In genomic region chr8:122529159-122529558, GRCm38 (mm10) we compare ENCODE assay signal across 27 mouse cellular contexts. TPM values are rescaled to one million over a fixed set of nuclear protein-coding genes. Genes with fewer than 3 reads are reported as not detected.
DNase-seq lines count a peak whose midpoint lies in the region; ATAC-seq and TF ChIP-seq lines count a peak whose summit lies in the region.
"Had no signal": no experiment of that assay in that cellular context is flagged by ENCODE, and none has a peak within 500 bp of the region (broad histone marks: within the 10 kb centered on the region; RNA-seq: fewer than 3 reads in every experiment).

No protein-coding gene starts in this region.

- no peak for TF ChIP-seq EP300 in lung, postnatal 0 days (IDR thresholded peaks at IDR 0.05)

- no peaks in the 10 kb centered on the region for H3K9me3 ChIP-seq in lung, postnatal 0 days (ENCODE audit: low read length)
- no peaks in the 10 kb centered on the region for H3K9me3 ChIP-seq in heart, embryonic 11.5 days (replicated peaks; ENCODE audit: control insufficient read depth, low read length)
- H3K9me3 ChIP-seq: hindbrain, embryonic 13.5 days; limb, embryonic 10.5 days; limb, embryonic 15.5 days; midbrain, embryonic 12.5 days; neural tube, embryonic 12.5 days had no signal

- H3K4me2 ChIP-seq in lung, postnatal 0 days (replicated peaks; ENCODE audit: low read depth, low read length), result no peak overlapping the region
- H3K4me2 ChIP-seq in heart, embryonic 11.5 days, result no peak overlapping the region
- H3K4me2 ChIP-seq: hindbrain, embryonic 13.5 days; limb, embryonic 15.5 days; midbrain, embryonic 12.5 days; neural tube, embryonic 12.5 days had no signal

- no peak for TF ChIP-seq POLR2A in kidney, adult 2 months (IDR thresholded peaks at IDR 0.05; ENCODE audit: low read depth, low read length)

- H3K27ac ChIP-seq in kidney, adult 2 months (ENCODE audit: insufficient read depth, low read depth, low read length), result peak overlapping the region; percentile 46
- H3K27ac ChIP-seq in lung, postnatal 0 days (ENCODE audit: low read length), result no peak overlapping the region
- no peak overlapping the region for H3K27ac ChIP-seq in heart, embryonic 11.5 days (ENCODE audit: low read depth, low read length)
- H3K27ac ChIP-seq: hindbrain, embryonic 13.5 days; limb, embryonic 10.5 days; limb, embryonic 15.5 days; midbrain, embryonic 12.5 days; neural tube, embryonic 12.5 days had no signal

- H3K4me3 ChIP-seq in kidney, adult 2 months (ENCODE audit: insufficient read depth, low read depth, low read length), result no peak overlapping the region
- H3K4me3 ChIP-seq in lung, postnatal 0 days (ENCODE audit: low read depth, low read length), result no peak overlapping the region
- H3K4me3 ChIP-seq in heart, embryonic 11.5 days (ENCODE audit: low read depth, low read length), result no peak overlapping the region
- H3K4me3 ChIP-seq: hindbrain, embryonic 13.5 days; limb, embryonic 10.5 days; limb, embryonic 15.5 days; megakaryocyte, embryonic 14.5 days; midbrain, embryonic 12.5 days; myocyte; neural tube, embryonic 12.5 days had no signal

- peaks cover 61% of the 10 kb centered on the region for H3K4me1 ChIP-seq in kidney, adult 2 months (ENCODE audit: control insufficient read depth, insufficient read depth, low read length)
- peaks cover 45% of the 10 kb centered on the region for H3K4me1 ChIP-seq in lung, postnatal 0 days (ENCODE audit: insufficient read depth, low read depth, low read length)
- H3K4me1 ChIP-seq in heart, embryonic 11.5 days (ENCODE audit: control insufficient read depth, insufficient read depth, low read length), result peaks cover 67% of the 10 kb centered on the region

- DNase-seq in kidney, adult 2 months, result peak; percentile 94
- no peak for DNase-seq in kidney, postnatal 4 days
- peak; percentile 6 for DNase-seq in lung, postnatal 0 days (ENCODE audit: low spot score)
- no peak for DNase-seq in lung, postnatal 10 days
- peak; percentile 82 for DNase-seq in kidney, postnatal 14 days
- DNase-seq in cerebellum, postnatal 4 days (ENCODE audit: low spot score in 2 of 2), result no peak
- DNase-seq: adrenal gland, postnatal 25 days; B cell, adult 2 months; cerebellum, adult 2 months; cerebellum, postnatal 14 days; gastrocnemius, postnatal 14 days; heart, postnatal 4 days; layer of hippocampus, postnatal 36 days; lung, adult 2 months; lung, postnatal 4 days; right cerebral cortex, adult 18-20 months; spleen, adult 18-20 months; thymus, postnatal 14 days had no signal

- H3K27me3 ChIP-seq in kidney, adult 2 months (replicated peaks; ENCODE audit: control insufficient read depth, insufficient read depth, low read length), result no peaks in the 10 kb centered on the region
- no peaks in the 10 kb centered on the region for H3K27me3 ChIP-seq in lung, postnatal 0 days (replicated peaks; ENCODE audit: insufficient read depth, low read length)
- H3K27me3 ChIP-seq in heart, embryonic 11.5 days (ENCODE audit: control insufficient read depth, insufficient read depth, low read length), result no peaks in the 10 kb centered on the region
- H3K27me3 ChIP-seq: limb, embryonic 15.5 days; megakaryocyte, embryonic 14.5 days; neural tube, embryonic 12.5 days had no signal

- WGBS in kidney, adult 2 months, result 58% methylated on average over 4 of the region's 4 CpGs
- WGBS in lung, postnatal 0 days, result 77% methylated on average over 4 of the region's 4 CpGs
- WGBS in heart, embryonic 11.5 days (ENCODE audit: insufficient replicate concordance), result 88% methylated on average over 4 of the region's 4 CpGs

- TF ChIP-seq CTCF in kidney, adult 2 months (conservative IDR thresholded peaks at IDR 0.05; ENCODE audit: insufficient read depth, insufficient read length, low read depth, low read length), result no peak
- no peak for TF ChIP-seq CTCF in lung, postnatal 0 days (IDR thresholded peaks at IDR 0.05)

- no peaks in the 10 kb centered on the region for H3K36me3 ChIP-seq in kidney, adult 2 months (ENCODE audit: control insufficient read depth, insufficient read depth, low read length)
- no peaks in the 10 kb centered on the region for H3K36me3 ChIP-seq in lung, postnatal 0 days (ENCODE audit: insufficient read depth, low read length)
- peaks cover 3% of the 10 kb centered on the region; the same call in 1 of the 2 replicates for H3K36me3 ChIP-seq in heart, embryonic 11.5 days (ENCODE audit: control insufficient read depth, insufficient read depth, low read length)
- H3K36me3 ChIP-seq: hindbrain, embryonic 13.5 days; midbrain, embryonic 12.5 days; neural tube, embryonic 12.5 days had no signal

- H3K9ac ChIP-seq in lung, postnatal 0 days (replicated peaks; ENCODE audit: low read depth), result no peak overlapping the region
- no peak overlapping the region for H3K9ac ChIP-seq in heart, embryonic 11.5 days (ENCODE audit: low read depth, low read length)
- H3K9ac ChIP-seq: hindbrain, embryonic 13.5 days; limb, embryonic 15.5 days; midbrain, embryonic 12.5 days; neural tube, embryonic 12.5 days had no signal

- ATAC-seq in lung, postnatal 0 days, result no peak
- ATAC-seq in heart, embryonic 11.5 days (replicated peaks; ENCODE audit: insufficient number of reproducible peaks, low FRiP score, low TSS enrichment), result no peak
- ATAC-seq: forebrain, embryonic 14.5 days had no signal

RNA-seq across cellular contexts. Expression of gene Piezo1, which starts 22.0 kb away (rescaled TPM):
- polyA plus RNA-seq in kidney, adult 2 months (2012; rRNA removed), result 102 and 121 TPM in 2 replicates
- polyA plus RNA-seq in lung, postnatal 0 days (2015; fragmentation: Nextera tagmentation; extraction: Ambion mirVana), result 27.3 and 31.3 TPM in 2 replicates
- 17.4 and 19.4 TPM in 2 replicates for polyA plus RNA-seq in heart, embryonic 11.5 days (2014; fragmentation: Nextera tagmentation; extraction: Ambion mirVana)

RNA-seq across cellular contexts. Expression of gene Cdt1, which starts 38.7 kb away (rescaled TPM):
- 7.1 and 8.6 TPM in 2 replicates for polyA plus RNA-seq in kidney, adult 2 months (2012; rRNA removed)
- polyA plus RNA-seq in lung, postnatal 0 days (2015; fragmentation: Nextera tagmentation; extraction: Ambion mirVana), result 7.4 and 7.7 TPM in 2 replicates
- 29.5 and 30.4 TPM in 2 replicates for polyA plus RNA-seq in heart, embryonic 11.5 days (2014; fragmentation: Nextera tagmentation; extraction: Ambion mirVana)

RNA-seq across cellular contexts. Expression of gene Aprt, which starts 47.5 kb away (rescaled TPM):
- polyA plus RNA-seq in kidney, adult 2 months (2012; rRNA removed), result 177 and 190 TPM in 2 replicates
- 203 and 206 TPM in 2 replicates for polyA plus RNA-seq in lung, postnatal 0 days (2015; fragmentation: Nextera tagmentation; extraction: Ambion mirVana)
- polyA plus RNA-seq in heart, embryonic 11.5 days (2014; fragmentation: Nextera tagmentation; extraction: Ambion mirVana), result 250 and 262 TPM in 2 replicates

RNA-seq across cellular contexts. Expression of gene Ctu2, which starts 53.2 kb away (rescaled TPM):
- polyA plus RNA-seq in kidney, adult 2 months (2012; rRNA removed), result 16.8 and 21.1 TPM in 2 replicates
- polyA plus RNA-seq in lung, postnatal 0 days (2015; fragmentation: Nextera tagmentation; extraction: Ambion mirVana), result 21.2 and 25.9 TPM in 2 replicates
- 35.2 and 39.0 TPM in 2 replicates for polyA plus RNA-seq in heart, embryonic 11.5 days (2014; fragmentation: Nextera tagmentation; extraction: Ambion mirVana)

RNA-seq across cellular contexts. Expression of gene Rnf166, which starts 53.3 kb away (rescaled TPM):
- 64.4 and 64.5 TPM in 2 replicates for polyA plus RNA-seq in kidney, adult 2 months (2012; rRNA removed)
- 49.4 and 52.7 TPM in 2 replicates for polyA plus RNA-seq in lung, postnatal 0 days (2015; fragmentation: Nextera tagmentation; extraction: Ambion mirVana)
- 28.1 and 34.4 TPM in 2 replicates for polyA plus RNA-seq in heart, embryonic 11.5 days (2014; fragmentation: Nextera tagmentation; extraction: Ambion mirVana)

Comparison
In these comparisons a context has a peak if more than half of its experiments do, and no peak if none do; other contexts are left out.
1. DNase-seq: peak in kidney, adult 2 months (single experiment), lung, postnatal 0 days (single experiment) and kidney, postnatal 14 days (single experiment); none in kidney, postnatal 4 days (0 of 2), lung, postnatal 10 days (single experiment) and cerebellum, postnatal 4 days (0 of 2).